Mouse (Mus musculus): ENCODE results near the gene Asb5.

DNA sequence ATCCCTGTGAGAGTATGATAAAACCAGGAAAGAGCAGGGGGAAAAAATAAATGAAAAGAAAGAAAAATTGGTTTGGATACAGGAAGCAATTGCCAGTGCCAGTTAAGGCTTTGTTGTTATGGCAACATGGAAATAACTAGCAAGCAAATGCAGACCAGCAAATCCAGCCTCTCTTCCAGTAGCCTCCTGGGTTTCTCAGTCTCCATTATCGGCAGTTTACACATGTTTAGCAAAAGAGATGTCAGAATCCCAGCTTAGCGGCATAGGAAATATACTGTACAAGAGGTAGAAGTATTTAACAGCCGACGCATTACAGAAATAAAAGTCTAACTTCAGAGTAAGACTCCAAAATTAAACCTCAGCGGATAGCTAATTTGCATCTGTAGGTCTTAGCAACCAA lies 65.3 kb downstream of the Asb5 start:
- no peak for TF ChIP-seq CTCF (IDR thresholded peaks at IDR 0.05; ENCODE audit: low read depth, low read length)
- TF ChIP-seq POLR2AphosphoS5 (IDR thresholded peaks at IDR 0.05; ENCODE audit: insufficient replicate concordance, low read depth, low read length), result no peak
- TF ChIP-seq GATA1 (IDR thresholded peaks at IDR 0.05; ENCODE audit: borderline replicate concordance, low read length), result no peak
- no peak for TF ChIP-seq TAL1 (conservative IDR thresholded peaks at IDR 0.05; ENCODE audit: low read depth, low read length)
